Mouse (Mus musculus) 3134 (cell line): ENCODE measurements around the gene Zfp850.
A peak's percentile ranks its signal among the peaks of the same experiment; 100 is the strongest.
"Not testable (repeated sequence)": the region's sequence is repeated elsewhere in the genome, so short reads cannot be mapped to it uniquely, and the experiment has no call there.

ENCODE experiments used
- DNase-seq: peaks from one replicate; pipeline ENCODE4 v3.0.0-alpha.2; 2011; ENCODE audit warnings: low spot score; ENCODE audit not compliant: insufficient read length; ENCODE audit errors: extremely low read depth

The Zfp850 gene

GRCm38 (mm10) chr7:28013549-28014444 lies at the start of gene Zfp850:
Gene Zfp850 (minus strand): TSS chr7:28014115.
- DNase-seq, result peak; percentile 73

GRCm38 (mm10) chr7:28059972-28060371 lies 46.1 kb upstream of the Zfp850 start:
- DNase-seq, result no peak

- DNase-seq, result no peak
These were observed 39.4 kb upstream of the Zfp850 start for GRCm38 (mm10) chr7:28053046-28053930.

- DNase-seq, result no peak
These were observed 36.7 kb upstream of the Zfp850 start for GRCm38 (mm10) chr7:28050584-28050983.

GRCm38 (mm10) chr7:28049476-28050409 lies 35.8 kb upstream of the Zfp850 start, which contains the start of gene Psmc4:
Gene Psmc4 (minus strand): TSS chr7:28050101.
- peak; percentile 98 for DNase-seq

- no peak for DNase-seq
These were observed 30.6 kb upstream of the Zfp850 start for GRCm38 (mm10) chr7:28044524-28044923.

- DNase-seq, result no peak
These were observed 513 bp upstream of the Zfp850 start for GRCm38 (mm10) chr7:28014445-28014810.

GRCm38 (mm10) chr7:28010271-28010670 lies 3.6 kb downstream of the Zfp850 start:
- DNase-seq, result no peak

- no peak for DNase-seq
These were observed 31.7 kb downstream of the Zfp850 start for GRCm38 (mm10) chr7:27982197-27982596.

GRCm38 (mm10) chr7:27978683-27979528 lies 35.0 kb downstream of the Zfp850 start, which contains the start of gene Zfp780b:
Gene Zfp780b (minus strand): TSS chr7:27979171.
- DNase-seq, result peak; percentile 80

- not testable (repeated sequence) for DNase-seq
These were observed 64.5 kb downstream of the Zfp850 start for GRCm38 (mm10) chr7:27949451-27949850.

- DNase-seq, result not testable (repeated sequence)
These were observed 72.0 kb downstream of the Zfp850 start for GRCm38 (mm10) chr7:27941869-27942268.
